Mouse (Mus musculus) bone marrow macrophage, adult 2 months (primary cell): Measurements from ENCODE around the gene Hirip3.

Experiments used
- CTCF ChIP-seq: IDR thresholded peaks from 2 replicates; pipeline ENCODE4 v1.5.1; 2012; ENCODE audit warnings: low read depth, mild to moderate bottlenecking, low read length, moderate library complexity
- POLR2A ChIP-seq: IDR thresholded peaks from 2 replicates; pipeline ENCODE4 v1.6.1; 2012; ENCODE audit warnings: mild to moderate bottlenecking, low read depth, low read length, borderline replicate concordance

DNA sequence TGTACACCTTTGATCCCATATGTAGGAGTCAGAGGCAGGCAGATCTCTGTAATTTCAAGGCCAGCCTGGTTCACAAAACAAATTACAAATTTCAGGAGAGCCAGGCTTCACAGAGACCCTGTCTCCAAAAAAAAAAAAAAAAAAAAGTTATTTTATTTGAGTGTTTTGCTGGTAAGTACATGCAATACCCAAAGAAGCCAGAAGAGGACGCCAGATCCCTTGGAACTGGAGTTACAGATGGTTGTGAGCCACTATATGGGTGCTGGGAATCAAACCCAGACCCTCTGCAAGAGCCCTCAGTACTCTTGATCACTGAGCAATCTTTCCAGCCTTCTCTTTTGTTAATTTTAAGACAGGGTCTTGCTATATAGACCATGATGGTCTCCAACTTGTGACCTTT, 43.0 kb upstream of the Hirip3 start:
- TF ChIP-seq CTCF = no peak
- no peak for TF ChIP-seq POLR2A
